Mouse (Mus musculus) spleen, adult 2 months (tissue): ENCODE results near the gene Psmc6.

Experiments used
- CTCF ChIP-seq: fragments of 200-500 bp; IDR thresholded peaks from 2 replicates; pipeline ENCODE4 v1.5.1; 2011; ENCODE audit warnings: mild to moderate bottlenecking, inconsistent platforms; ENCODE audit not compliant: insufficient read depth, insufficient read length, insufficient replicate concordance; ENCODE audit errors: extremely low read depth
- POLR2A ChIP-seq: fragments of 200-500 bp; IDR thresholded peaks from 2 replicates; pipeline ENCODE4 v1.6.1; 2011; ENCODE audit warnings: low read depth, low read length, inconsistent platforms

GRCm38 (mm10) chr14:45328072-45328713 is 1.4 kb upstream of the Psmc6 start:
- no peak for TF ChIP-seq CTCF
- TF ChIP-seq POLR2A = no peak
